Mouse (Mus musculus): ENCODE results near the gene Oscp1.

Gene Oscp1

DNA sequence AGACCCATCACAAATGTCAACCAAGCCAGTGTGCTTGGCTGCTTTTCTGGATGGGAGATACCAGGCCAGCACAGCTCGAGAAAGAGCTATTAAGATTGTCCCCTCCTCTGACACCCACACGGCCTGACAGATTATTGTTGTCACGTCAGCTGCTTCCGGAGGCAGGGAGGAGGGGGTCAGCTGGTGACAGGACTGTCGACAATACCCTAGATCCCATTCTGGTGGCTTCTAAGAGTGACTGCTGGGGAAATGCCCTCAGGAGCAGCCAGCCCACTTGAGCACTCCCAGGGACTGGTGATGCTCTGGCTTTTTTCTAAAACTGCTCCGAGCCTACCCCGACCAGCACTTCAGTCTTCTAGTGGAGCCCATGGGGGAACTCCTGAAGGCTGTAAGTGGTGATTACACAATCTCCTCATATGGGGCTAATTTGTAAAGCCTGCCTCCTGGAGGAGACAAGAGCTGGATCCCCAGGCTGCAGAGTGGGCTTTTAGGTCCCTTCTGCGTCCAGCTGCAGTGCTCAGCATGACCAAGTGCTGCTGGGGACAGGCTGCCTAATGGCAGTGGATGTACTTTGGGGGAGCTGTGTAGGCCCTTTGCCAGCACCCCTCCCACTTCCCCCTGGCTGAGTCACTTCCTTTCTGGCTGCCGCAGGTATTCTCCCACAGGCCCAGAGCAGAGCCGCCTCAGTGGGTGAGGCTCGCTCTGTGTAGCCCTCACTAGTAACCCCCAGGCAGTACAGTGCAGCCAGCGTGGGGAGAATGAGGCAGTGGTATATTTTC lies 52.2 kb downstream of the Oscp1 start:
- DNase-seq (ENCODE audit: low spot score), result peak; percentile 83

DNA sequence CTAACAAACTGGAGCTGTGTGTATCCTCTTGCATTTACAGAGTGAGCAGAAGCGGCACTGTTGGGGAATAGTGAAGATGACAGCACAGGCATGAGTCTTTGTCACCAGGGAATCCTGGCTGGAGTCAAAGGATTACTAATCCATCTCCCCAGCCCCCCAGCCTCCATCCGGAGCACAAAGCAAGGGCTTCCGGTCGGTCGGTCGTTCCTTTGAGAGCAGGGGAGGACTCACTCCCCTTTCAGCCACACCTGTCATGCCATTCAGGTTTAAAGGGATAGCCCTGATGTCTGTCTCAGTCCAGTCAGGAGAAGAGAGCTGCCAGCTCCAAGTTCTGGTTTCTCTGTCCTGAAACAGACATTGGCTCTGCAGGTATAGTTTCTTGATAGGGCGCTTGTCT lies 52.8 kb downstream of the Oscp1 start:
- no peak for DNase-seq (ENCODE audit: low spot score)

GRCm38 (mm10) chr4:126113243-126113642 lies 54.9 kb downstream of the Oscp1 start:
- no peak for DNase-seq (ENCODE audit: low spot score)

GRCm38 (mm10) chr4:126113943-126114342 lies 55.6 kb downstream of the Oscp1 start:
- DNase-seq (ENCODE audit: low spot score), result no peak

DNA sequence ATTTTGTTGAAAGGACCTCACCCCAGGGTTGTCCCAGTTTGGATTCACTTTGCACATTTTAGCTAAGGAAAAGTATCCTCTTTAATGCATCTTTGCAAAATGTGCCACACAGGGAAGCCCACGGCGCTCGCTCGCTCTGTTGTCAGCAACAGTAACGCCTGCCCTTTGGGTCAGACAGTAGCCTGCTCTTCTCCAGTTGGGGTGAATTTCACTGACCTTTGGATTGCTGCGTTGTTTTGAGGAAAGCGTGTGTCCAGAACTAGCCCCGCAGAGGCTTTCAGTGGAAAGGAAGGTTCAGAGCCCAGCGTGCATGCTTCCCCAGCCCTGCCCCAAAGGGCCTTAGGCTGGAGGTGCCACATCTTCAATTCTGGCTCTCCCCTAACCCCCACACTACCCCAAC lies 57.0 kb downstream of the Oscp1 start:
- no peak for DNase-seq (ENCODE audit: low spot score)

- DNase-seq (ENCODE audit: low spot score), result no peak
Measured at GRCm38 (mm10) chr4:126115871-126116521, 57.6 kb downstream of the Oscp1 start.

DNA sequence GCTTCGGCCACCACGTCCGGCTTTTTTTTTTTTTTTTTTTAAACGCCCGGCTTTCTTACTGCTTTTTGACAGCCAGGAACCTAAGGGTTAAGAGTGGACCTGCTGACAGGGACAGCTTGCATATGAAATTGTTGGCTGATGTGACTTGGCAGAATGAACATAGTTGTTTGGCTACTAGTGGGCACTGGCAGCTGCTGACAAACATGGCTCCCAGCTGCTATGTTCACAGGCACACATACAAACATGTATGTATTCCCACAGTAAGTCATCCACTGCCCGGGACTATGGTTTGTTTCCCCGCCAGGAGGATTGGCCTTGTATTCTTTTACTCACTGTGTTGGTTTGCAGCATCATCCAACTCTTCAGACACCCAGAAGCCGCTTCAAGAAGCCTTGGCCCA lies 58.8 kb downstream of the Oscp1 start:
- DNase-seq (ENCODE audit: low spot score), result no peak

DNA sequence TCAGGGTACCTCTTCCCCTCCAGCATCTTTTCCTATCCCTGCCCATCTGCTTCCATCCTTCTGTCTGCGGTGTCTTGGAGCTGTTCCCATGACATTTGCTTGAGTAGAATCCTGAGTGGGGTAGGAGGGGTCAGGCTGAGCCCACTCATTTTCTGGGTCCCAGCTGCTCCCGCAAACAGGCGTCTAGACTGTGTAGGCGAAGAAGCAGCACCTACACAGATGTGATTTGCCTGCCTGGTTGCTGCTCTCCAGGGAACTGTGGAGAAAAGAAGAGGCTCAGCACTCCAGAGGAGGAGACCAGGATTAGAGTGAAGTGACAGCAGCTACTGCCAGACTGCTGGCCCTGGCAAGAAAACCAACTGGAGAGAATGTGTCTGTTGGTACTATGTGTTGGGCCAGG lies 60.3 kb downstream of the Oscp1 start:
- peak; percentile 73 for DNase-seq (ENCODE audit: low spot score)

DNA sequence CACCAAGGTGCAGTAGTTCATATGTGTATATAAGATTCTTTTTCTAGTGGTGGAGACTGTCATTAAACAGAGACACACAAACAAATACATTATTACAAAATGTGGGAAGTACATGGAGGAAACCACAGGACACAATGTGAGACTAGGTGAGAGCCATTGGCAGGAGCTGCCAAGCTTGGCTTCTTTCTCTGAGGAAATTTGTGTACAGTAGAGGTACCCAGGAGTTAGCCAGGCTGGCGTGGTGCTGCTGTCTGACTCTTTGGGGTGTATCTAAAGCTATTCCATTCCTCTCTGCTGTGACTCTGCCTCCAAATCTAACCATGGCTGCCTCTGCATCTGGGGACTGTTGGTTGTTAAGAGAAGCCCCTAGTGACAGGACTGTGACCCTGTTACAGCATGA lies 60.7 kb downstream of the Oscp1 start:
- no peak for DNase-seq (ENCODE audit: low spot score)

DNA sequence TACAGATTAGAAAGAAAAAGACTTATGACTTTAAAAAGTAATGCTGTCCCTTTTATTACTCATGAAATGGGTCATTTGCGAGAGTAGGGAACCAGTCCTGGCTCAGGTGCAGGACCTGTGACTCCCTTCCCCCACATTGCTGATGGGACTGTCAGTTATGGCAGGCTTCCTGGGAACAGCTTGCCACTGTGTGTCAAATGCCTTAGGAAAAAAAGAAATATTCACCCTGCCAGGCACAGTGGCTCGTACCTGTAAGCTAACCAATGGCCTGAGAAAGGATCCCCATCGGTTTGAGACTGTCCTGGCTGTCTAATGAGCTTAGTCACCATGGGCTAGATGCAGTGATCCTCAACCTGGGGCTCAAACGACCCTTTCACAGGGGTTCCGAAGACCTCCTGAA lies 61.7 kb downstream of the Oscp1 start:
- no peak for DNase-seq (ENCODE audit: low spot score)

- no peak for DNase-seq (ENCODE audit: low spot score)
Measured at GRCm38 (mm10) chr4:126120506-126120905, 62.1 kb downstream of the Oscp1 start.

DNA sequence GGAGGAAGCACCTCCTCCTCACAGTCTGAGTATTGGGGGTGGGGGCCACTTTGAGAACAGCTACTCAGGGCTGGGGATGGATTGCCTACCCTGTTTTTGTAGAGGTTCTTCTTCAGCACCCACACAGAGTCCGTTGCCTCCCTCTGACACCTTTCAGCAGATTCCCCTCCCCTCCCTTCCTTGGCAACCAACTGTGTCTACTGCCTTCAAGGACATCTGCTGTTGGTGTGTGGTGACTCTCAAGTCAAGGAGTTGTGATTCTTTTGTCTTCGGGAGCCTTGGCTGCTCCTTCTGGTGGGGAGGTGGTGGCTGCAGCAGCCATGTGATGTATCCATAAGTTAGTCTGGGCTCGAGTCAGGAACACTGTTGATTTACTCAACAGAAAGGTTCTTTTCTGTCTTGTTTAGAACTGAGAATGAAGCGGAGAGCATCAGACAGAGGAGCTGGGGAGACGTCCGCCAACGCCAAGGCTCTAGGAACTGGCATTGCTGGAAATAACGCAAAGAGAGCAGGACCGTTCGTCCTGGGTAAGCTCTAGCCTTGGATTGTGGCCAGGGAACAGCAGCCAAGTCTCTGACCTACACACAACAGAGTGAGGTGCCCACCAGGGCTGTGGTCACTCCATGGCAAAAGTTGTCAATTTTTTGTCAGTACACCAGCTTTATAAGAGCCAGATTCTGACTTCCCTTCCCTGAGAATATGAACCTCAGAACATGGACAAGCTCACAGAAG lies 65.1 kb downstream of the Oscp1 start:
- no peak for DNase-seq (ENCODE audit: low spot score)

- no peak for DNase-seq (ENCODE audit: low spot score)
Measured at GRCm38 (mm10) chr4:126130502-126130901, 72.1 kb downstream of the Oscp1 start.

- DNase-seq (ENCODE audit: low spot score), result peak; percentile 73
Measured at GRCm38 (mm10) chr4:126131290-126132121, 73.1 kb downstream of the Oscp1 start.

DNA sequence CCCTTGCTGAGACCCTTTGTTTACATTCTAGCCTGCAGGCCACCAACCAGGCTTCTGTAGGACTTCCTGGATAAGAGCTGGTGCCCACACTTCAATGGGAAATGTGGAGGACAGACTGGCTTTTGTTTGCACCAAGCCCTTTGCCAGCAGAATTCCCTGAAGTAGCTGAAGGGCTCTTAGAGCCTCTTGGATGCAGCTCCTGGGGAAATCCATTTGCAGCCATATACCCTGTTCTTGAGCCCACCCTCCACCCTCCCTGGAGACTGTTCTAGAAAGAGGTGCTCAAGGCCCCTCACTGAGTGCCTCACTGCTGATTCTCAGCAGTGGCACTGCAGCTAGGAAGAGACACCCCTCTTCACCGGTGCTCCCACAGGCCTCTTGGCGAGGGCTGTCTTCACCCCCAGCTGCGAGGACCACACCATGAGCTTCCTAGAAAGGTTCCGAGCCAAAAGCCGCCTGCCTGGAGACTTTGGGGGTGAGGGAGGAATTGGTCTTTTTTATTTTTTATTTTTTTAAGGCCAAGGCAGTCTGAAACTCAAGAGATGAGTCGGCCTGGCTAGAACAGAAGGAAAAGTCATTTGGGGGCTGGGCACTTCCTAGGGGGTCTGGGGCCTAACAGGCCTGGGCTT lies 74.4 kb downstream of the Oscp1 start:
- DNase-seq (ENCODE audit: low spot score), result no peak

- DNase-seq (ENCODE audit: low spot score), result no peak
Measured at GRCm38 (mm10) chr4:126134236-126134635, 75.9 kb downstream of the Oscp1 start.

GRCm38 (mm10) chr4:126134639-126135038 lies 76.3 kb downstream of the Oscp1 start:
- no peak for DNase-seq (ENCODE audit: low spot score)

GRCm38 (mm10) chr4:126137773-126138172 lies 79.4 kb downstream of the Oscp1 start:
- DNase-seq (ENCODE audit: low spot score), result no peak

DNA sequence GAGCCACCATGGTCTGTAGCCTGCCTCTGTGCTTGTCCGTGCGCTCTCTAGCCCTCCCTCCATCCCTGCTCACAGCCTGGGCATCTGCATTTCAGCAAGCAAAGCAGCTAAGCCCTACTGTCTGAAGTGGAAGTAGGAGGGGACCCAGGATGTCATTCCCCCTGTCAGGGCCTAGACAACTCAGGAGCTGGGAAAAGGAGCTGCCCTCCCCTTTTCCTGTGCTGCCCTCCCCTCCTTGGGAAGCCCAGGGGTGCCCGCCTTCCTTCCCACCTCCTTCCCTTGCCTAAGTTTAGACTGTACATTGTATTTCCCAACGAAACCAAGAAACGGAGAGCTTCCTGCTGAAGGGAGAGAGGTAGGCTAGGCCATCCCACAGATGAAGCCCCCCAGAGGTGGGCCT lies 82.7 kb downstream of the Oscp1 start:
- DNase-seq (ENCODE audit: low spot score), result no peak
